Mouse (Mus musculus) brain, embryonic 14.5 days (tissue): ENCODE measurements around the gene D11Wsu47e.

Source experiments
- CTCF ChIP-seq: fragments of 200-500 bp; IDR thresholded peaks from 2 replicates; pipeline ENCODE4 v1.5.1; 2012; ENCODE audit warnings: inconsistent platforms, mild to moderate bottlenecking, moderate library complexity, borderline replicate concordance; ENCODE audit not compliant: insufficient read depth, insufficient read length; ENCODE audit errors: extremely low read depth
- POLR2A ChIP-seq: fragments of 200-500 bp; IDR thresholded peaks from 2 replicates; pipeline ENCODE4 v1.6.1; 2012; ENCODE audit warnings: mild to moderate bottlenecking, inconsistent platforms, borderline replicate concordance; ENCODE audit not compliant: poor library complexity, insufficient read depth, insufficient read length, severe bottlenecking; ENCODE audit errors: extremely low read depth

- TF ChIP-seq CTCF: no peak
- TF ChIP-seq POLR2A: no peak
These were observed 49.6 kb downstream of the D11Wsu47e start for GRCm38 (mm10) chr11:113733631-113734364.
